Mouse (Mus musculus): Measurements from ENCODE around the gene Gk.

GRCm38 (mm10) chrX:85770747-85771146 lies 5.9 kb downstream of the Gk start:
- TF ChIP-seq CTCF (IDR thresholded peaks at IDR 0.05; ENCODE audit: low read depth) (no peak), EP300 (IDR thresholded peaks at IDR 0.05; ENCODE audit: low read depth) (no peak)
